Mouse (Mus musculus): ENCODE data around the gene Gm43518.

Gene Gm43518

DNA sequence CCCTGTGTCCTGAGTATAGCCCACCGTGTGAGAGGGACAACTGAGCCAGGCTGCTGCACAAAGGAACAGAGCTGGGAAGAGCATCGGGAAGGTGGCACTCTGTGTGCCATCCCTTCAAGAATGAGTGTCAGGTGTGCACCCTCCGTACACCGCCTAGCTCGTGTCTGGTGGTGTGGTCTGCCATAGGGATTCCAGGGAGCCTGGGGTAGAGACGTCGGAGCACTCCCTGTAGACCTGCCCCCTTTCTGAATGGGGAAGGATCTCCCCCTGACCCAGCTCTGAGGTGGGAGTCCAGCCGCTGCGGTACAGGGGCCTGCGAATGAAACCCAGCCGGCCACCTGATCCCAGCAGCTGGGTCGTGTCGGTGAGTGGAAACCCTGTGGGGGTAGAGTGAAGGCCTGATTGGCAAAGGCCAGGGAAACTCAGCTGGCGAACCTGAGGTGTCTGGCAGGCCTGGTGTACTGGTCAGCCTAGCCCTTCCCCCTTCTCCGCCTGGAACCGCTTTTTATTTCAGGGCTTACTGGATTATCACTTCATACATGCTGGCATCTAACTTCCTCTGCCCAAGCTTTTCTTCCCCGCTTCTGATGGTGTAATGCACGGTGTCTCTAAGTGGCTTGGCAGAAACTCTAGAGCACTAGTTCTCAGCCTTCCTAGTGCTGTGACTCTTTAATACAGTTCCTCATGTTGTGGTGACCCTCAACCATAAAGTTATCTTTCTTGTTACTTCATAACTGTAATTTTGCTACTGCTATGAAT is 52.2 kb downstream of the Gm43518 start:
- peak in 1 of 2 experiments; percentile 55 for DNase-seq

DNA sequence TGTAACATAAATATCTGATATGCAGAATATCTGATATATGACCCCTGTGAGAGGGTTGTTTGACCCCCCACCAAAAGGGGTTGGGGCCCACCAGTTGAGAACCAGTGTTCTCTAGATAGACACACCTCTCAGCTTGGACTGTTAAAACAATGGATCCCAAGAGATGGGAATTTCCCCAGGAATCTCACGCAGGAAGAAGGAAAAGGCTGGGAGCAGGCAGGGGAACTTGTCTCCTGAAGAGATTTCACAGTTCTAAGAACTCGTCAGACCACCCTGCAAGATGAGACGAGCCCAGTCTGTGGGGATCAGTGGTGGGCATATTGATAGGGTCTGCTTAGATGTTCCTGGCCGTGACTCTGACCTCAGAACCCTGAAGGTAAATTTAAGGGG is 52.8 kb downstream of the Gm43518 start:
- no peak for DNase-seq

DNA sequence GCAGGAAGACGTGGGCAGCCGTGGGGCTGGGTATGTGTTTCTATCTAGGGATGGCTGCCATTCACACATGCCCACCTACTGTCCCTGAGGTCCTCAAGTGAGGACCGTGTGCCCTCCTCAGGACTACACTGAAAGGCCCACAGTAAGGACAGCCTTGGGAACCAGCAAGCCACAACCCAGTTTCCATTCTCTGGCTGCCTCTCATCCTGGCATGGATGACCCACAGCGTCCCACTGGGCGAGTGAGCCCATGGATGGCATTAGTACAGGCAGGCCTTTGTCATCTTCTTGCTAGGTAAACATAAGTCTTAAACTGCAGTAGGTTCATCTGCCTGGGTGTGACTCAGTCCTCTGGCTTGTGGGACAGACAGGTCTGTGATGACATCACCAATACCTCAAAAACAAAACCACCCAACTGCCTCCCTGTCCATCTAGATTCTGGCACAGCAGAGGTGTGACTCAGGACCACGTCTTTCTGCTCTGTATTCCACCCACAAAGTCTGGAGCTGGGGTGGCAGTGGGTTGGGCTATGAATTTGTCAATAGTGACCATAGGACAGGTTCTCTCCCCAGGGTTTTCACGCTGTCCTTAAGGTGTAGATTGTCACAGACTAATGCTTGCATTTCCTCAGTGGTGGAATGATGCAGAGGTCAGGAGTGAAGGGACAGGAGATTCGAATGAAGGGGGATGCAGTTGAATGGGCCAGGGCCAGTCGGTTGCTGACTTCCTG is 53.5 kb downstream of the Gm43518 start:
- no peak for DNase-seq

DNA sequence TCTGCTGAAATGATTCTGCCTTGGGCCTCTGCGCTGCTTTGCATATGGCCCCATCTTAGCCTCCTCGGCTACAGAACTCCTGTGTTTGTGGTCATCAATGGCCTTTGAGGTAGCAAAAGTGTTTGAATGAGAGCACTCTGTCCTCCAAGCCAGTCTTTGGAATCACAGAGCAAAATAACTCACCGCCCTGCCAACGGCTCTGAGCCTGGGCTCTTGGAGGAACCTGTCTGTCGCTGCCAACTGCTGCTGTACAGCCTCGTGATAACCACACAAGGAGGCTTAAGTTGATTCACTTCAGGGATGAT is 54.0 kb downstream of the Gm43518 start:
- no peak for DNase-seq

DNA sequence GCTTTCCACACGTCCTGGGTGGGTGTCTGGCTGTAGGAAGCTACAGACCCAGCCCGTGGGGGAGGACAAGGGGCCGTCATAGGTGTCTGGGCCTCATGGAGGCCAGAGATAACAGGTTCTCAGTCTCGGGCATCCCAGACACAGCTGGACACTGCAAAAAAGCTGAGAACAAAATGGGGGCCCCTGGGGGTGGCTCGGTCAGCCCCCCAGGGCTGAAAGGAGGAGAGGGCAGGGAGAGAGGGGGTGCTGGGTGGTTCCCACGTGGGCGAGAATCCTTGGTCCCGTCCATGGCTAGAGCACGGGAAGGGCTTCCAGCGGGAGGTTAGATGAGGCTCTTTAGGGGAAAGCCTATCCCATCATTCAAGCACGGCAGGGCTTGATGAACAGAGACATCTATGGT is 55.6 kb downstream of the Gm43518 start:
- no peak for DNase-seq

DNA sequence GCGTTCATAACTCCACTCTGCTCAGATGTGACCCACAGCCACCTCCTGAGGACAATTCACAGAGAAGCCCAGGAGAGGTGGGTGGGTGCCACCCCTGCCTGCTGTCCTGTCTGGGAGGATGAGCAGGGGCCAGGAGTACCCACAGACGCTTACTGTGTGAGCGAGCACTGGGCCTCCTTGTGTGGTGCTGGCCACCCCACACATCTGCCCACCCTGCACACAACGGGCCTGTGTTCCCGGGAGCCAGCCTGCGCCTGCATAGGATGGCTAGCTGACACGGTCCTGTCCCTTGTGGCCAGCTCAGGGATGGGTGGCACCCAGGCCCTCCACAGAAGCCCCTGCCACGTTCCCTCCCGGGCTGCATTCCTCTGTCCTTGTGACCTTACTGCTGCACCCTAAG is 58.2 kb downstream of the Gm43518 start:
- DNase-seq = no peak

DNA sequence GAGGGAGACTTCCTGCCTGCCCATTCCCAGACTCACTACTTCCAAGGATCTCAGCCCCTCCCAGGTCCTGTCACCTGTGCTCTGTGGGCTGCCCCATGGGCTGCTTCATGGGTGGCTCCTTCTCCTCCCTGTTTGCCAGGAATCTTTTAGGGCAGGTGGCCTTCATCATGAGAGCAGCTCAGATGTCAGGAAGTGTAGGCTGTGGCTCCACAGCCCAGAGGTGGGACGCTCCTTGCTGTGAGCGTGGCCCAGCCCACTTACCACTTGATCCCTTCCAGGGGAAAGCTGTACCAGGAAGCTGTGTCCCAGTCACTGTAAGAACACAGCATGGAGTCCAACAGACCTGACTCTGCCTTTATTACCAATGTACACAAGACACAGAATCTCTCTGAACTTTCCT is 59.7 kb downstream of the Gm43518 start:
- no peak for DNase-seq

DNA sequence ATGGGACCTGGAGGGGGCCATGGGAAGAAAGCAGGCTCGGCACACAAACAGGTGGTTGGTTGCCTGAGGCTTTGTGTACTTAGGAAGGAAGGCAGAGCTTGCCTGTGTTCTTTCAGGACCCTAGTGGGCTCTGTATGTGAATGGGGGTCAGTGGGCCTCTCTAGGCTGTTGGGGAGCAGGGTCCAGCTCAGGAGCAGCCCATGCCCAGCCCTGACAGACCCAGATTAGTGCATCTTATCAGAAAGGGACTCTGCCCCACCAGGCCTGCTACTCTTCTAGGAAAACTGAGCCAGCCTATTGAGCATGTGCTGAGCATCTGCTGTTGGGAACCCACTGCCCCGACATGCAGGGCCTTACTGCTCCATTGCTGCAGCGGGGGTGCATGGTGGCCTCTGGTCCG is 60.3 kb downstream of the Gm43518 start:
- DNase-seq = no peak

Measured in kidney, postnatal 25 days (tissue).